Mouse (Mus musculus): ENCODE measurements around the gene Mid1.
A peak's percentile ranks its signal among the peaks of the same experiment; 100 is the strongest.

Gene Mid1

DNA sequence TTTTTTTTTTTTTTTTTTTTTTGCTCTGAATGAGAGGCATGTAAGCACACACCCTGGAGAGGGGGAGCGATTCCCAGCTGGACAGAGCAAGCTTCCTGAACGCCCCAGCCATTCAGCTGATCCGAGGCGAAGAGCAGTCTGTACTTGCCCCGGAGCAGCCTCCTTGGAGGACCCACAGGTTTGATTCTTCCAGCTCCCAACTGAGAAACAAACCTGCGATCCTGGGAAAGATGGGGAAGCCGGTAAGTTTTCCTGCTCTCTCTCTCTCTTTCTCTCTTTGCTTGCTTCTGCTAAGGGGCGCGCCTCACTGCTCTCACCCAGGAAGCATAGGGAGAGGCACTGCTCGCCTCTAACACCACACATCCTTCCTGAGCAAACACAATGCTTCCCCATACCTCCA, at the start of gene Mid1:
Gene Mid1, plus strand, starts transcription at position 69 of the 400 bp plus-strand sequence.
- peak; percentile 17 for DNase-seq (ENCODE audit: low read depth, low spot score)

DNA sequence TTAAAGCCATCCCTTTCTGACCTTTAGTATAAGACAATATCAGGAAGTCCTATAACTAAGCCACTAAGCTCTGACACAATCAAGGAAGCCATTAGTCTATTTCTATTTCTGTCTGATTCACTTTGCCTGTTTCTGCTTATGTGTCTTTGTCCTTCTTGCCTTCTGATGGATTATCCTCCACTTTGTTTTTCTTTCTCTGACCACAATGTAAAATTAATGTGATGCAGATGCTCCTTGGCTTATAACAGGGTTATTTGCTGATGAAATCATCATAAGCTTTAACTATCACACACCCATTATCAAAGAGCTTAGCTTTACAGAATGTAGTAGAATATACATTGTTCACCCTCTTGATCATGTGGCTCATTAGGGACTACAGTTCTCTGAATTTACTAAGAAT, 11.9 kb upstream of the Mid1 start:
- DNase-seq (ENCODE audit: low read depth, low spot score) = no peak

DNA sequence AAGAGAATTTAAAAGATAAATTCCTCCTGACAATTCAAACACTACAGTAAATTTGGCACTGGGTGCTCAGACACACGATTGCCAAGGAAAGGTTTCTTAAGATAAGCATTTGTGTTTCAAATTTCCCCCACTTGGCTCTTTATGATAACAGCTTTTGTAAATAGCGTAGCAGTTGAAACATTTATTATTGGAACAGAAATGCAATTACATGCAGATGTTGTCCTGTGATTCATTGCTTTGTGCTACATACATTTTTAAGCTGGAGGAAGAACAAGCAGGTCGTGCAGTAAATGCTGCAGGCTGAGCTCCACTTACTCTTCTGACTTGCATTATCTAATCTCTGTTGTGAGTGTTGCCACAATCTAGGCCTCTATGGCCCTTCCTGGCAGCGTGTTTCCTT, 8.7 kb upstream of the Mid1 start:
- no peak for DNase-seq (ENCODE audit: low read depth, low spot score)

- no peak for DNase-seq (ENCODE audit: low read depth, low spot score)
These were observed 732 bp downstream of the Mid1 start for GRCm38 (mm10) chrX:169685731-169686130.

DNA sequence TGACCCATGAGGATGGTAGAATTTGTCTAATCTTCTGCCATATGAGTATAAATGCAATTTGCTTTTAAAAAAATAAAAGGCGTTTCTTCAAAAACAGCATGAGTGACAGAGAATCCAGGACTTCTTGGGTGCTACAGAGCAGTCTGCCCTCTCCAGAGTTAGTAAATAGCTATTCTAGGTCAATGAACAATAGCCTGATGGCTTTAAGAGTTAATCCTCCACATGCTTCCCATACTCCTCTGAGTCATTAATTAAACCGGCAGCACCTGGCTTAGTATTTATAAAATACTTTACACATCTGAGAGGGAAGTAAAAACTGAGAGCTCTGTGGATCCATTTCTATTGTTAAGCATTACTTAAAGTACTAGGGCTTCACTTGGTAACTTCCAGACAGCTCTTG, 6.2 kb downstream of the Mid1 start:
- no peak for DNase-seq (ENCODE audit: low read depth, low spot score)

- DNase-seq (ENCODE audit: low read depth, low spot score) = no peak
These were observed 6.7 kb downstream of the Mid1 start for GRCm38 (mm10) chrX:169691675-169692074.

- no peak for DNase-seq (ENCODE audit: low read depth, low spot score)
These were observed 7.4 kb downstream of the Mid1 start for GRCm38 (mm10) chrX:169692225-169692909.

DNA sequence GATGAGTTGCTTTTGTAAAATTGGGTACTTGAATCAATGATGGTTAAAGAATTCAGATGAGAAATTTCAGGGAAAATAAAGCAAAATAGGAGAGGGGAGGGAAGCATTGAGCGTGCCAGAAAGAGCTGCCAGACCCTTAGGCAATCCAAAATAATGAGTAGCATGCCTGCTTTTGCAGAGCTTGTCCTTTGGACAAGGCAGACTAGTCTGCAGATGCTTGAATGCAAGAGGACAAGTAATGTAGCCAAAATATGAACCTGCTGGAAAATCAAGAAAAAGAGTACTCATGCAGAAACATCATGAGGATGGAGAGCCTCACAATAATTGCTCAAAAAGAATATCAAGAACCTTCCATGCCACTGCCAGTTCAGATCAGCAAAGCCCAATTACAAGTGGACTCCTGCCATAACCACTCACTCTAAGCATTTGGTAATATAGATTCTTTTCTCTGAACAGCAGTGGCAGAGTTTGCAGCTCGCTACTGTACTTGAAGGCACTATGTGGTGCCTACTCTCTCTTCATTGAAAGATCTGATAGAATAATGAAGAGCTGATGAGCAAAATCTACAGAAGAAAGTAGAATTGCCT, 19.1 kb downstream of the Mid1 start:
- DNase-seq (ENCODE audit: low read depth, low spot score) = no peak

- no peak for DNase-seq (ENCODE audit: low read depth, low spot score)
These were observed 38.5 kb downstream of the Mid1 start for GRCm38 (mm10) chrX:169723511-169723910.

GRCm38 (mm10) chrX:169735387-169735969, 50.5 kb downstream of the Mid1 start:
- no peak for DNase-seq (ENCODE audit: low read depth, low spot score)

DNA sequence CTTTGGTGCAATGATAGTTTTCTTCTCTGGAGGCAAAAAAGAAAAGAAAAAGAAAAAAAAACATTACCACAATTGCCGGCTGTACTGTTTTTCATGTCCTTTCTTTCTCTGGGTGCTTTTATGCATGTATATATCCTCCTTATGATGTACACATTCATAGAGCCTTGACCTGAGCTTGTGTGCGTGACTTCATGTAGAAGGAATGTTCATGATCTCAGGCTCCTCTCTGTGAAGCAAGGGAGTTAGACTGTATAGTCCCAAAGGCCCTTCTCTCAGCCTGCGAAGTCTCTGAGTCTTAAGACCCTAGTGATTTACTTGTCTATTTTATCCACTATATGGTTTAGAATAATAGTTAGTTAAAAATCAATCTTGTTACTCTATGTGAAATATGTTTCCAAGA, 73.0 kb downstream of the Mid1 start:
- no peak for DNase-seq (ENCODE audit: low read depth, low spot score)

- DNase-seq (ENCODE audit: low read depth, low spot score) = no peak
These were observed 94.5 kb downstream of the Mid1 start, which contains the start of gene 4933400A11Rik for GRCm38 (mm10) chrX:169779535-169779934. 4933400A11Rik (minus strand) TSS chrX:169779635.

DNA sequence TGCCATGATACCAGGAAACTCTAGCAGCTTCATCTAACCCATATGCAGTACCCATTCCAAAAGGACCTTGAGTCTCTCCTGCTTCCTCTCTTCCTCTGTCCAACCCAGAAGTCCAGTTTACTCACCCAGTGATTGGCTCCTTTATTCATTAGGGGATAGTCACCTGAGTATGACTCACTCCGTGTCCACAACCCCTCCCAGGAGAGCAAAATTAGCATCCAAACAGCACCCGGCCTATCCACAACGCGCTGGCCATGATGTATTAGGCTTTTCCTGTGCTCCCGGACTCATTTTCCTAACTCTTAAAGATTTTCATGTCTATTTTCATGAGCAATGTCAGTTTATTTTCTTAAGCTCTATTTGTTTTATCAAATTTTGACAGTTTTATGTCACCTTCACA, 104.7 kb downstream of the Mid1 start:
- no peak for DNase-seq (ENCODE audit: low read depth, low spot score)

DNA sequence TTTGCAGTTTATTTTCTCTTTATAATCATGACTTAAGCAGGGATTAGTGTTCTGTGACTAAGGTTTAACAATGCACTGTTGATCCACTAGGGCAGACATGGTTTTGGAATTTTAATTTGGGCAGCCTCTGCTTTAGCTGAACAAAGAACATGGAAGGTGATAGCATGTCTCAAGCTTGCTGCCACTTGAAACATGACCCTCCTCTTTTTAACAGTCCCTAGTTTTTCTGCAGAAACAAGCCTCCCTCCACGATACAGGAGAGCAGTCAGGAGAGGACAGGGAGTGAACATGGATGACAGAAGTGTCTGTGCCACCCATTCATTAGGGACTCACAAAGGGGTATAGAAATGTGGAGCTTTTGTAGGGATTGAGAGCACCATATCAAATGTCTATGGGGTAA, 107.9 kb downstream of the Mid1 start:
- DNase-seq (ENCODE audit: low read depth, low spot score) = no peak

DNA sequence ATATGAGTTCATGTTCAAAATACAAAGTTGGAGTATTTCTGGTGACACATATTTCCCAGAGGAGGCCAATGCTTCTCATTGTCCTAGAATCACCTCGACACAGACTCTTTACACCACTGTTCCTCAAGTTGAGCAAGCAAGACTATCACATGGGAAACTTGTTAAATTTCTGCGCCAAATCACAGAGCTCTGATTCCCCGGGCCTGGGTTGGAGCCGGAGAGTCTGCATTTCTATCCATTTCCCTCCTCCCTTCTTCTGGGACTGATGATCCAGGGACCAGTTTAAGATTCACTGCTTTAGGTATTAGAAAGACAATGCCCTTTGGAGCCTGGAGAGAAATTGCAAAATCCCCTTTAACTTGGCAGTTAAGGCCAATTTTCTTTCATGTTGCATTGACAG, 109.4 kb downstream of the Mid1 start:
- no peak for DNase-seq (ENCODE audit: low read depth, low spot score)

DNA sequence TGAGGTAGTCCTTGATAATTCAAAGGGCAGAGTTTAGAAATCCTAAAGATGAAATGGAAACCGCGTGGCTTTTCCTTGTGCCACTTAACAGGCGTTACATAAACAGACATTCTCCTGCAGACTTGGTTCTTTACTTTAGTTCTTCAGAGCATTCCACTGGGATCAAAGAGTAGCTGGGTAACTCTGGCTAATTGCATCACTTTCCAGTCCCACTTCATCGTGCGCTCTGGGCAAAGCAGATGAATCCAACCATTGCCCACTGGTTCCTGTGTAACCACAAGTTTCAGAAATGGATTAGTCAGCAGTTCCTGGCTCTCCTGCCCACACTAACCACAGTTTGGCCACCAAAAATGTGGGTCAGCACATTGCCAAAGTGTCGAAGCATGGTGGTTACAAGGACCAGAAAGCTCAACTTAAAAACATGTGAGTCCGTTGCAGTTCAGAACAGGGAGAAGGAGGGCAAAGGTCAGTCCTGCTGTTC, 109.9 kb downstream of the Mid1 start:
- DNase-seq (ENCODE audit: low read depth, low spot score) = no peak

- DNase-seq (ENCODE audit: low read depth, low spot score) = no peak
These were observed 112.1 kb downstream of the Mid1 start for GRCm38 (mm10) chrX:169797148-169797547.

- DNase-seq (ENCODE audit: low read depth, low spot score) = peak; percentile 51
These were observed 114.1 kb downstream of the Mid1 start for GRCm38 (mm10) chrX:169798987-169799680.

DNA sequence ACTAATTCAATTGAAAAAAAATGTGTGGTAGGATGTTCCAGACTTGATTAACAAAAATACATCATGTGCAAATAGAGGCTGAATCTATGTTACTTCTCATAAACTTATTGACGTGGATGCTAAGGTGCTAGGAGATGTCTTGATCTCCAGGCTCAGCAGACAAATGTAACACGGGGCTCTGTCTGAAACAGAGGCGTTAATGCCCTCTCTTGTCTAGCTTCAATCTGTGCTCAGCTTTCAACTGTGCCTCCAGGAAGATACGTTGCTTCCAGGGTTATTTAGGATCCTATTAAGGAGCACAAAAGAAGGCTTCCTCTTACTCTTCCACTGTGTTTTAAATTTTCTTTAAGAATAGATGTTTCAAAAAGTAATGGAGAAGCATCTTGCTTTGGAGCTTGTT, 115.2 kb downstream of the Mid1 start:
- DNase-seq (ENCODE audit: low read depth, low spot score) = no peak

DNA sequence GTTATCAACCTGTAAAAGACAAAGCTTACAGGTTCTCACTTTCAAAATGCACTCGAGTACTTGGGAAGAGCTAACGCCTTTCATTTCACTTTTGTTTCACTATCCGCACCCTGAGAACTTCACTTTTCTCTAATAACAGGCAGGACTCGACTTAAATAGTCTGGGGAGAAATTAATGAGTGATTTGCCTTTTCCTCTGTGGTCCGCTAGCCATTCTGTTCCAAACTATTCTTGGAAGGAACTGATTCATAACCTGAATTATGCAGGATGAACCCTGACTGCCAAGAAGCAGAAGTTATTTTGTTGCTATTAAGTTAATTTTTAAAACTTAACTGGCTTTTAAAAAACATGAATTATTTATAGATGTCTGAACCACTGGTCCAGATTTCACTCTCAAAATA, 120.8 kb downstream of the Mid1 start:
- DNase-seq (ENCODE audit: low read depth, low spot score) = no peak

- no peak for DNase-seq (ENCODE audit: low read depth, low spot score)
These were observed 122.7 kb downstream of the Mid1 start for GRCm38 (mm10) chrX:169807744-169808143.

- no peak for DNase-seq (ENCODE audit: low read depth, low spot score)
These were observed 126.3 kb downstream of the Mid1 start for GRCm38 (mm10) chrX:169811318-169811717.

Measured in forelimb bud, embryonic 11.5 days (tissue).